Mouse (Mus musculus) monocyte, adult 5-6 weeks (primary cell): ENCODE measurements around the gene Gm20431. TPM values are rescaled to one million over a fixed set of nuclear protein-coding genes. Genes with fewer than 3 reads are reported as not detected.
"Not testable (repeated sequence)": the region's sequence is repeated elsewhere in the genome, so short reads cannot be mapped to it uniquely, and the experiment has no call there.

Source experiments
- ATAC-seq: fragments of 153-309, 156-312 bp; replicated peaks from 2 replicates; pipeline ENCODE4 v1.8.0; 2017; ENCODE audit warnings: mild to moderate bottlenecking; ENCODE audit not compliant: low TSS enrichment, insufficient number of reproducible peaks, severe bottlenecking, poor library complexity, low FRiP score
- total RNA-seq: library from RNA; stranded (forward); fragments of 200-1000, 200-491, 200-594 nt; gene quantifications from 3 replicates; pipeline ENCODE4 v1.2.3, GENCODE M21; 2017

The Gm20431 gene
- total RNA-seq, 1 experiment from 2014 or later: not detected

DNA sequence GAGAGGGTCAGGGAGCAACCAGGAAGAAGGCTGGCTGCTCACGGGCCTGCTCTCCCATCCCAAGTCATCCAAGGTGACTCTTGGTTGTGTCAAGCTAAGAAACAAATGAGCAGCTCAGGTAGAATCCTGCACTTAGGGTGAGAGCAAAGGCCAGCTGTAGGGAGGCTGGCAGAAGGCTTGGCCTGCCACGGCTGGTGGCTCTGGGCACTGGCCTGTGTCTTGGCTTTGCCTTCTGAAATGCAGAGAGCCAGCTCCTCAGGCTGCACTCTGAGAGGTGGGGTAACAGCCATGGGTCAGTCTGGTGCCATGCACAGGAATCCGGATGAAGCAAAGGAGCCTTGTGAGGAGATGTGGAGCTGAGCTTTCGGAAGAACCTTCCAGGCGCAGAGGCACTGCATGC lies 7.1 kb upstream of the Gm20431 start:
- ATAC-seq: no peak

DNA sequence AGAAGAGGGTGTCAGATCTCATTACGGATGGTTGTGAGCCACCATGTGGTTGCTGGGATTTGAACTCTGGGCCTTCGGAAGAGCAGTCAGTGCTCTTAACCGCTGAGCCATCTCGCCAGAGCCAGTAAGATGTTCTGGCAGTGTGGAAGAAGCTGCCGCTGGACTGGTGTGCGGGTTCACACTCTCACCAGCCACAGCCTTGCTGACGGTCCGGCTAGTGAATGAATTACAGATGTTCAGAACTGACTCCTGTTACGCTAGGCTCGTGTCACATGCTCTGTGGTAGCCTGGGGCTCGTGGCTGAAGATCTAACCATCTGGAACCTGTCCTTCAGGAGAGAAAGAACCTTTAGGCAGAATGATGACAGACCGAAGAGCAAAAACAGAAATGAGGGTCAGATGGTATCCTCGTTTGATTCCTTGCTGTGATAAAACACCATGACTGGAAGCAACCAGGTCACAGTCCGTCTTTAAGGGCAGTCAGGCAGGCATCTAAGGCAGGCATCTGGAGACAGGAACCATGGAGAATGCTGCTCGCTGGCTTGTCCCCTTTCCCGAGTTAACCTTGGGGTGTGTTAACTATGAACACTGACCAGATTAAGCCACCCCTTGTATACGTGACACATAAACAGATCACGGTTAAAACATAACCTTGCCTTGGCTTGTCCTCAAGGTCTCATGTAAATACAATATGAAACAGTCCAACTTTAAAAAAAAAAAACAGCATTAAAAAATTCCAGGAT lies 4.8 kb upstream of the Gm20431 start:
- ATAC-seq: no peak

GRCm38 (mm10) chr2:167662713-167663112 lies 1.4 kb upstream of the Gm20431 start:
- ATAC-seq: no peak

DNA sequence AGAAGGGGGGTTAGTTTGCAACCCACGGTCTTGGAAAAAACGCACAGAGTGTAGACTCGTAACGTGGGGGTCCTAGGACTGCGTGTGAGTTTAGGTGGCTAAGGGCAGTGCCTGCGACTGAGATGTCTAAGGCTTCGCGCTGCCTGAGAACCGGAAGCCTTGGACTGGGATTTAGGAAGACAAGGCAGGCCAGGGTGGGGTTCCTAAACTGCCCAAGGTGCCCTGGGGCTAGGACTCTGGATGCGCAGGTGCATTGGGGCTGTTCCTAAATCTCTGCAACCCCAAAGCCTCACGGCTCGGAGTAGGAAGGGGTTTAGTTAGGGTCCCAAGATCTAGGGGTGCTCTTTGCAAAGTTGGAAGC lies 705 bp downstream of the Gm20431 start:
- ATAC-seq: no peak

DNA sequence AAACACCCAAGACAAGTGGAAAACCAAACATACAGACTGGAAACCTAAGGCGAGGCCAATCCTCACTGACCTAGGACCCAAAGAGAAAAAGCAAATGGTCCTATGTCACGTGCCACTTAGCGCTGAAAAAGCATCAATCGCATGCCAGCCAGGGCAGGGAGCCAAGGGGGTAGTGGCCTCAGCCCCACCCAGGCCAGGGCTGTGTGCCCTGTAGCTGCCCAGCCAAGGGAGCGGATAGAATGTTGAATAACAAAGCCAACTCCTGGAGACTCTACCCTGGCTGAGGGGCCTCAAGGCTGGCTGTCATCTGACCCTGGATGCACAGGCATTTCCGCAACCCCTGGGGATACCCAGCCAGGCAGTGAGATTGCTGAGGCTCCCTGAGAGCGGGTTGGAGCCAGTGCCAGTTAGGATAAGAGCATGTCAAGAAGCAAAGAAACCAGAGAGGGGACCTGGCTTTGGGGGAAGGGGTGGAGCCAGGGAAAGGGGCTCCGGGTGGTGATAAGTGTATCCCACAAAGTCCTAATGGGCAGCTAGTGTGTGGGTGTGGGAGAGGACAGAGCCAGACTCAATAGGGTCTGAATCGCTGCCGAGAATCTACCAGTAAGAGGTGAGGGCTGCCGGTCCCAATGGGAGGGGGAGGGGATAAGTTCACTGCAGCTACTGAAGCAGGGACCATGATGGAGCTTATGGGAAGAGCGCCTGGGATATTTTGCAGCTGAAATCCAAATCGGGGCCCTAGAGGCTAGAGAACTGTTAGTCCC lies 1.3 kb downstream of the Gm20431 start:
- no peak for ATAC-seq

DNA sequence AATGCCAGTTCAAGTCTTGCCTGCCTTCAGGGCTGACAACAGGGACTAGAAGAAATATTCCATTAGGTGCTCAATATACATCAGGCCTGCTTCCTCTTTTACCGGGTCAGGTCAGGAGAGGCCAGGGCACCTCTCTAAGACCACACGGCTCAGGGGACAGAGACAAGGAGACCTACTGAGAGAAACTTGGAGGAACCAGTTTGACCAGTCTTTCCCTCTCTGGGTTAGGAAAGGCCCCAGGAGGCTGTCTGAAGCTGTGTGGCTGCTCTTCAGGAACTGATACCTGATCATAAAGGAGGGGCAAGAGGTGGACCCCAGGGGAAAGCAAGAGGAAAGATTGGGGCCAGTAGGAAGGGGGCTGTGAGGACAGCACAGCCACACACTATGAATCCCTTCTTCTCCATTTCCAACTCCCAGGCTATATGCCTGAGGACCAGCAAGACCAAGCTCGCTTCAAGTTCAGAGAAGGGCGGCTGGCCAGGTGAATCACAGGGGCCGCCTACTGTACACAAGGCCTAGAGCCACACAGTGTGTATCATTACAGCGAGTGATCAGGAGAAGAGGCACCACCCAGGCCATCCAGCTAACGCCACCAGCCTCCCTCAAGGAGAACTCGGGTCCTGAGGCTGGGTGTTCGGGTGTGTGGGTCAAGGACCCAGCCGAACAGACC lies 2.0 kb downstream of the Gm20431 start:
- no peak for ATAC-seq

DNA sequence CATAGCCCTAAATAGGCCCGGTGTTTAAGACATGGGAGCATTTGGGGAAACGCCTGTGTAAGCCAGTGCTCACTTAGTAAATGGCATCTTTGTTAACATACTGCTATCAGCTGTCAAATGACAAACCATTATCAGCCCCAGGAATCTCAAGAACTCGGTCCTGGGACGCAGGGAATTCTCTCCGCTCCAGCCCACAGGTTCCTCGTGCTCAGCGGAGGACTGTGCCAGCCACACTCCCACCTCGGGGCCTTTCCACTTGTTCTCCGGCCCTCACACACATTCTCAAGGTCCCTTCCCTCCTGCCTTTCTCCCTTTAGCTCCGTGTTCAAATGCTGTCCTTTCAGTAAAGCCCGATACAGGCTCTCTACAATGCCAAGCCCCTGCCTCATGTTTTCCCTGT lies 2.6 kb downstream of the Gm20431 start:
- ATAC-seq: no peak

DNA sequence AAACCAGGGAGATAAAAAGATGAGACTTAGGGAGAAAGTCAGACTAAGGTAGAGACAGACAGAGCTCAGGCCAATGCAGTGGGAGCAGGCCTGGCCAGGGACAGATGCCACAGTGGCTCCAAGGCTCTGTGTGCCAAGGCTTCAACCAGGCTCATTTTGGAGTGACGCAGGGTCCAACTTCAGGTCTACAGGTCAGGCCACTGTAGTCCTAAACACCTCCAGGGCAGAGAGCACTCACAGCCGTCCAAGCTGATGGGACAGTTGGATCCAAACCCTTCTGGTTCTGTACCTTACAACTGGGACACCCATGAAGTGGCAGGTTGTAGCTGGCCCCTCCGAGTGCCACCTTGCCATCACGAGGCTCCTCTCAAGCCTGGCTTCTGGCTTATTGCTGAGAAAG lies 3.3 kb downstream of the Gm20431 start:
- no peak for ATAC-seq

DNA sequence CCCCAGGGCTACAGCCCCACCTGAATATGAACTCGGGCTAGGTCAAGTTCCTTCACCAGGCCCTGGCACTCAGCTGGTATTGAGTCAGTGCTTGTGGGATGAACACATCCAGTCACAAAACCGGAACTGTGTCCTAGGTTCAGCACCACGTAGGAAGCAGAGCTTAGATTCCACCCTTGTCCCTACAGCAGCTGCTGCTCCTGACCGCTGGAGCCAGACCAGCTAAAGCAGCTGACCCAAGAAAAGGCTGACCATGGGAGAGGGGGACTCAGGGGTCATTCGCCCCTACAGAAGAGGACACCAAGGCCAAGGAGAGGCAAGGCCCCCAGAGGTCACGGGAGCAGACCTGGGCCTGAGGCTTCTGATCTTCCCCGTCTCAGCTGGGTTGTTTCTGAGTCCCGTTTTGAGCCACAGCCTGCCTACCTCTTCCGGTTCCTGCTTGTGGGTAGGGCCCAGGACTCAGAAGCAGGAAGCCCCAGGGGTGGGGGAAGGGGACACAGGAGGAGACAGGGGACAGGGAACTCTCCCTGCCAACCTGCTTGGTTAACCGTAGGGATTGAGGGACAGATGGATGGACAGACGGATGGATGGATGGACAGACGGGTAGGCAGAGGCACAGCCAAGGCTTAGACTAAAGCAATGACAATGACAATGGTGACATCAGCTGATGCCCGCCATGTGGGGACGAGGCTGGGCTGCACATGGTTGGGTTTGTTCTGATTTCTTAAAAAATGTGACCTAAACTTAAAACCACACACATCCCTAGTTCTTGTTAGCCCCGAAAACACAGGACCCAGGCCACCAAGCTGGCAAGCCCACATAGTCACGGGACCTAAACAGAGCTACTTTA lies 4.4 kb downstream of the Gm20431 start:
- ATAC-seq: peak; percentile 81

DNA sequence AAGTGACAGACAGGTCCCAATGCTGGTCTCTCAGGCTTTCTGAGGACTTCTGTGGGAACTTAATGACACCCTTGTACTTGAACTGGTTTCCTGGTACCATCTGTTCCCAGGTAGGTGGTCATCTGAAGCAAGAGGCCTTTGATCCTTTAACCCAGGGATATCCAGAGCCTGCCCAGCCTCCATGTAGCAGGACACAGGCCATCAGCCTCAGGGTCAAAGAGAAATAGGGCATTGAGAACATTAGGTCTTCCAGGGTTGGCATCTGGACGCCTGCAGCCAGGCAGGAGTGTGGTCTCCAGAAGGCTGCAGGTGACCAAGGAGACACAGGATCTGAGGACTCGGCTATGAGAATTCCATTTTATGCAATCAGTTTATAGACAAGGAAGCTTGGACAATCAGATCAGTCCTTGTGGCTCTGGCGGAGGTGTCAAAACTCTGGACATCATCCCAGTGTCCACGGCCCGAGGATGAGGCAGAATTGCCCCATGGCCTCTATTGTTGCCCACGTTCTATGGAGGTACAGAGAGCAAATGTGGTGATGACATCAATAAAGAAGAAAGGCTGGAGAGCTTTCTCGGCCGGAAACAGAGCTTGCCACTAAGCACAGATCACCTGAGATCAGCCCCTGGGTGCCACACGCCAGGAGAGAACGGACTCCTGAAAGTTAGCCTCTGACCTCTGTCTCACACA lies 6.2 kb downstream of the Gm20431 start:
- no peak for ATAC-seq

- ATAC-seq: no peak
These were observed 8.6 kb downstream of the Gm20431 start for GRCm38 (mm10) chr2:167652694-167653093.

- ATAC-seq: no peak
These were observed 9.7 kb downstream of the Gm20431 start for GRCm38 (mm10) chr2:167651622-167652021.

DNA sequence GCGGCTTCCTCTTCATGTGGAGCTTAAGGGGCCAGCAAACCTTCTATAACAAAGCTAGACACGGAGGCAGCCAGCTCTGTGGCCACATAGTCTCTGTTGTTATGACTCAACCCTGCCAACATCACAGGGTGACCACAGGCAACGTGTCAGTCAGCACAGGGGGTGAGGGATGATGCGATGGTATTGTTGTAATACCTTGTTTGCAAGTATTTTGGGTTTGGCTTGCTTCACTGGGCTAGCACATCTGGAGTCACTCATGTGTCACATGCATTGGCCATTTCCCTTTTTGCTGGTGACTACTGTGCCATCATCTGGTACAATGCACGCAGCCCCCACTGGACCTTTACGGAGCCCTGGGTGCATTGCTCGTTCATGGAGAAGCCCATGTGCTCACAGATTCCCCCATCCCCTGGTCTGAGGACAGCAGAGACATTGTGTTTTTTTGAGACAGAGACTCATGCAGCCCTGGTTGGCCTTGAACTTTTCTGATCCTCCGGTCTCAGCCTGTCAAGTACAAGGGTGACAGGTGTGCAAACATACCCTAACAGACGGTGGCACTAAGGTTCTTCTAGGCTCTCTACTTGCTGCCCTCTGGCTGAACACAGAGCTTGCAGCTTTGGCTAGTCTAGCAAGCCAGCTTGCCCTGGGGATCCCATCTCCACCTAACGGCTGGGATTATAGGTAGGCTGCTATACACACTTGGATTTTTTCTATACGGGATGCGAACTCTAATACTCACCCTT lies 11.8 kb downstream of the Gm20431 start:
- peak; percentile 75 for ATAC-seq

GRCm38 (mm10) chr2:167646411-167646810 lies 14.9 kb downstream of the Gm20431 start:
- no peak for ATAC-seq

DNA sequence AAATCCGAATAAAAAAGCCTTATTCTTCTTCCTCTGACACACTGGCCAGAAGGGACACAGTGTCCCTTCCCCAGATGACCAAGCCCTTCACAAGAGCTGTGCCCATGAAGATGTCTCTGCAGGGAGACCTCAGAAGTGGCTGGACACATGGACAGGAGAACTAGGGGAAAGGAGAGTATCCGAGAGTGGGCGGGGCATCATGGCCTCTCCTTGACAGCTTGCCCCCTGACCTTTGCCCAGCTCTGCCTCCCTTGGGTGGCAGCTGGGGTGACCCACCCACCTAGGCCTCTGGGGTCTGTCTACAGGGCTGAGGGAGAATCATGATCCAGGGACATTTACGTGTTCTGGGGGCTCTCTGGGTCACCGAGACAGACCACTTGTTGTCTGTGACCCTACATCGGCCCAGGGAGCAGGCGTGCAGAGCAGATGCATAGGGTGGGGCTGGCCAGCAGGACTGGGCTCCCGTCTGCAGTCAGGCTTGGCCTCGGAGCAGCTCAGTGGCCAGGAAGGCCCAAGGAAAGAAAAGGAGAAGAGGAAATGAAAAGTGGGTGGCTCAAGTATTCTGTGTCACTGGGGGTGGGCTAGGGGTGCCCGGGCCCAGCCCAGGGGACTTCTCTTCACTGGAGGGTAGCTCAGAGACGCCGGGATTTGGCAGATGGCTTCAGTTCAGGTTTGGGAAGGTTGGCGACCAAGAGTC lies 17.8 kb downstream of the Gm20431 start:
- ATAC-seq: not testable (repeated sequence)

DNA sequence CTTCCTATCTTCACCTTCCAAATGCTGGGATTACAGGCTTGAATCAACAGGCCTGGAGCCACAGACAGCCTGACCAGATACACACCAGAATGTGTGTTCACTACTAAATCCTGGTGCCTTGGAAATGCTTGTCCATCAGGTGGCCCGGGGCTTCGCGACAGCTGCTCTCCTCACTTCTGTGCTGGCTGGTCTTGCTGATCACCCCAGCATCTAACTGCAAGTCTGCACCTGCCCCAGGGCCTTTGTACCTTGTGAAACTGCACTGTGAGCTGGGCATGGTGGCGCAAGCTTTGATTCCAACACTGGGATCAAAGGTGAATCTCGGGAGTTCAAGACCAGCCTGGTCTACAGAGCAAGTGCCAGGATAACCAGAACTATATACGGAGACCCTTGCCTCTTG lies 19.1 kb downstream of the Gm20431 start:
- no peak for ATAC-seq

DNA sequence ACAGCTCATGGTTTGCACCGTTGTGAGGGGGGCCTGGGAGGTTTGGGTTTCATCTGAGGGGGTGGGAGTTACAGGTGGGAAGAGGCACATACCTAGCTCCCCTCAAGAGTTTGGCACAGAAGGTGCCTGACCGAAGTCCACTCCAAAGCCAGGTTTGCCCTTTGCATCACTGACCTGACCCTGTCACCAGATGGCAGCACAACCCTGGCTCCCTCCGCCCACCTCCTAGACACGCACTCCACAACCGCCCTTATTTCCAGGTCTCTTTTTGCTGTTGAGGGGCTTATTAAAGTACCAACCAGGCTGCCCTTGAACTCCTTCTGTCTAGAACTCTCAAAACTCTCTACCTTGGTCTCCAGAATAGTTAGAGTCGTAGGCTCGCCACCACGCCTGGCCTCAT lies 20.0 kb downstream of the Gm20431 start:
- ATAC-seq: peak; percentile 60
